Mouse (Mus musculus) thymus, adult 18-20 months (tissue): ENCODE results near the gene Aldh3b1.

ENCODE experiments used
- DNase-seq, 2 experiments: peaks; one replicate each; pipeline ENCODE4 v3.0.0; 2022; ENCODE audit warnings: mixed read lengths in 2 of 2

The Aldh3b1 gene

DNA sequence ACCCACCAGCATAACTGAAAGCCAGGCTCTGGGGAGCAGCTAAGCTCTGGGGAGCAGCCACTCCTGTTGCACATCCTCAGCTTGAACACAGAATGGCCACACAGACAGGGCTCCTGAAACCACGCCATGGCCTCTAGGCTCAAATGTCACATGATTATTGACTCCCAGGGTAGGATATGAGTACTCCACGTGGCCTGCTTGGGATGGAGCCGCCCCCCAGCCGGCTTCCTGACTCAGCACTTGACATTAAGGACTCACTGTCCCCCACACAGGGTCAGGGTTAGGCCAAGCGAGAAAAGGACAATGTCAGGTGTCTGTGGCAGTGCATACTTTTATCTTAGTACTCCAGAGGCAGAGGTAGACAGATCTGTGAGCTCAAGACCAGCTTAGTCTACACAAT is 19.4 kb downstream of the Aldh3b1 start:
- DNase-seq: no peak

- DNase-seq: no peak
Observed at GRCm38 (mm10) chr19:3907876-3908660, 21.5 kb downstream of the Aldh3b1 start.

DNA sequence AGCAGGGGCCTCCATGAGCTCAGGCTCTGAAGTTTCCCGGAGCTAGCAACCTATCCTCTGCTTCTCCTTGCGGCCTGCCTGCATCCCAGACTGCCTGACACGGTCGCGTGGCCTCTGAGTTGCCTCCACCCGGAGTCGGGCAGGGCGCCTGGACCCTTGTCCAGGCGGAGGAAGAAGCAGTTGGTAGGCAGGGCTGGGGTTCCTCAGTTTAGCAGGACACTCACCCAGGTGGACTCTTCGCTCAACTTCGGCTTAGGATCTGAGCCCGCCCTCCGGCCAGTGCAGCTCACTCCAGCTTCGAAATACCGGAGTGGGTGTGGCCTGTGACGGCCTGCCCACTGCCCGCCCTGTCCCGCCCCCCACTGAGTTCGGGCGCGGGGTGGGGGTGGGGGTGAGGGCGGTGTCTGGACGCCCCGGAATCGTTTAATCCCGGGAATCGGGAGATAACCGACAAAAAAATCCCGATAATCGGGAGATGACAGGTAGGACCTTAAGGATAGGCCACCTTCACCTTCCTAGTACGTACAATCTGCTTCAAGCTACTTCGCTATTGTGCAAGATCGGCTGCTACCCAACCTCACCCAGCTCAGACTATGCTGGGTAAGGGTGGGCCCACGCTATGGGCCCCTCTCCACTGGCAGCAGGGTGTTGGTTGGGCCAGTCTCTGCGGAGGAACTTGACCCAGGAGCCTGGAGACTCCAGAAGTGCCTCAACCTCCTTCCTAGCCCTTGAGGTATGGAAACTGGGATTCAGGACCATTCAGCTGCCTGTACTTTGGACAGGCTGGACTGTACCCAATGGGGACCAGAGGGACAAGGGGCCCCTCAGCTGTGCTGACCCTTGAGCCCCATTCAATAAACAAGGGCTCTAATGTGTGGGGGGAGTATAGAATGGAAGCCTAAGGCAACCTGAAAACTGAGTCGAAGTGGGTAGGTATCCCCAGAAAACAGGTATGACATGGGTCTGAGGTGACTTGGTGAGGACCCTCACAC is 22.5 kb downstream of the Aldh3b1 start, which contains the start of gene Tcirg1:
Gene Tcirg1, minus strand, starts transcription at position 339 of the 992 bp plus-strand sequence.
- DNase-seq: peak; percentile 63 to 73

DNA sequence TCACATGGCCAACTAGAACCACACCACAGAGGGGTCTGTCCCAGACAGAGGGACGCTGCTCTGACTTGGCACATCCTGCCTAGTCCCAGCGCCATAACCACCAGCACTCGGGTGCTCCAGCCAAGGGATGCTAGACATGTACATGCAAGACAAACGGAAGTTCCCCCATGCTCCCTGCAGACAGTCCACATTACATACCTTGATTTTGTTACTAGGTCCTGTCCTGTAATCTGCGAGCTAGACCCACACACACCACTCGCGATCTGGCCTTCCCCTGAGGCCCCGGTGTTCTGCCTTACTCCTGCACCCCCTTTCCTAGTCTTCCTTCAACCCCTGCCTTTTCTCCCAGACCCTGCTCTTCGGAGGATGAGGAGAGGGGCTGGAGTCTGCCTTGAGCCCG is 23.3 kb downstream of the Aldh3b1 start:
- no peak for DNase-seq

DNA sequence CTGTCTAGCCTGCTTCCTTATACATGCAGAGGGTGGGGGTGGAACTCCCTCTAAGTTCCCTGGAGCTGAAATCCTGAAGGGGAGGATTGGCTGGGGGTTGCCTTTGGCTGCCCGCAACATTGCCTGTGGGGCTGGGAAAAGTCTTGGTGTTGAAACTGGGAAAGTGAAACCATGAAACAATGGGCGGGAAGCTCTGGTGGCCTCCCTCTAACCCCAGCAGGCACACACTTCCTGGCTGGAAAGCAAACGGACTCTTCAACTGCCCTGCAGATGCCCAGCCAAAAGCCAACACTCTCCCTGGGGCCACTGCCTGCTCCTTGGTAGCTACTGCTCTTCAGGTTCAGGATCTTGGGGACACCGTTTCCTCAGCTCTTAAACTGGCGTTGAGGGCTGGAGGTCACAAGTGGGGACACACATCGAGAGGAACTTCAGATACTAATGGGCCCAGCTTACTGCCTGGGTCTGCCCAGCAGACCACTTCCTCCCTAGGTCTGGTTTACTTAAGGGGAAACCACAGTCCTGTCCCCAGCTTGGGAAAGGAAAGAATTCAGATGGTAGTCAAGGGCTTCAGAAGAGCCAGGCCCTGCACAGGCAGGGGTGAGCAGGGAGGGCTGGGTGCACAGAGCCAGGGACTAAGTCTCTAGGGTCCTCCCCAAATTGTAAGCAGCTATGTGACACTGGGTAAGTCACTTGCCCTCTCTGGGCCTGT is 24.2 kb downstream of the Aldh3b1 start:
- no peak for DNase-seq

GRCm38 (mm10) chr19:3904363-3904675 is 25.3 kb downstream of the Aldh3b1 start:
- no peak for DNase-seq

- DNase-seq: no peak
Observed at GRCm38 (mm10) chr19:3903648-3904362, 25.8 kb downstream of the Aldh3b1 start.

DNA sequence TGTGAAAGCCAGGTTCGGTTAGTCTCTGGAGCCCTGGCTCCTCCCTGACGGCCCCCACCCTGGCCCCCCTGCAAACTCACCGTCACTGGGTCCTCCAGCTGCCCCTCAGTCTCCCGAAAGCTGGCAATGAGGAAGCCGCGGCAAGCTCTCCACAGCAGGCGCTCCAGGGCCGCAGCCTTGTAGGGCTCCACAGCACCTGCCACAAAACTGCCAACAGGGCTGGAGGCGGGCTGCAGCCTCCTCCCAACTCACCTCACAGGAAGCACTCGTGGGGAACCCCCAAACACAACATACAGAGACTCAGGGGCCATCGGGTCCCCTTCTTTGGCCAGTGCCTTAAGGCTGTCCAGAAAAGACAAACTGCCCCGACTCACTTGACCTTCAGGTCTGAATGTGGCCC is 26.6 kb downstream of the Aldh3b1 start:
- no peak for DNase-seq

- DNase-seq: no peak
Observed at GRCm38 (mm10) chr19:3899618-3900017, 30.0 kb downstream of the Aldh3b1 start.

GRCm38 (mm10) chr19:3898952-3899351 is 30.7 kb downstream of the Aldh3b1 start:
- DNase-seq: no peak

DNA sequence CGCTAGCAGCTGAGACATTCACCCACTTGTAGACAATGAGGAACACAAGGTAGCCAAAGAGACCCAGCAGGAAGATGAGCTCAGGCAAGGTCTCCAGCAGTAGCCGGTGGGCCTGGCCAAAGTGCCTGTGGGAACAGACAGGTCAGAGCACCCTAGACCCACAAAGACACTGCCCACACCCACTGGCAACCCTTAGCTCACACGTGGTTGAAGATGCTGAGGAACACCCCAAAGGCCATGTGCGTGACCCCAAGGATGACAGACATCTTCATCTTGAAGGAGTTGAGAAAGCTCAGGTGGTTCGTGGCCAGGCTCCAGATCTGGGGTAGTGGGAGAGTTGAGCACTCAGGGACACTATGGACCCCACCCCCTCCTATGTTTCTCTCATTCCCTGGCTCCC is 32.1 kb downstream of the Aldh3b1 start:
- DNase-seq: no peak

- DNase-seq: no peak
Observed at GRCm38 (mm10) chr19:3896208-3896607, 33.4 kb downstream of the Aldh3b1 start.

DNA sequence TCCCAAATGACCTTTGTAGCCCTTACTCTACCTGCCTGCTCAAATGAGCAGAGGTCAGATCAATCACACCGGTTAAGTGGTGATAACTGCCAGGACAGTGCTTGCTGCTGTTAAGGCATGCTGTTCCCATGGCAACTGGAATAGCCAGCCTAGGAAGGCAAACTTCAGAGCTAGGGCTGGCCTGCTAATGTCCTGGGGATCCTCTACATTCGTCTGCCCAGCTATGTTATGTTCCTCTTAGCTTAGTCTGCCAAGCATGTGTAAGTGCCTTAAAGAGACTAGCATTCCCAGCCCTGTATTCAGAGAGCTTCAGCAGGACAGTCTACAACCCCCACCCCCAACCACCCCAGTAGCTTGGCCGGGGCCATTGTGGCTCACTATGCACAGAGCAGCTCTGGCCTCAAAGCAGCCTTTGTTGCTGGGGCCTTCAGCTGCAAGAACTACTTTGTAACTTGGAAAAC is 34.4 kb downstream of the Aldh3b1 start:
- no peak for DNase-seq

DNA sequence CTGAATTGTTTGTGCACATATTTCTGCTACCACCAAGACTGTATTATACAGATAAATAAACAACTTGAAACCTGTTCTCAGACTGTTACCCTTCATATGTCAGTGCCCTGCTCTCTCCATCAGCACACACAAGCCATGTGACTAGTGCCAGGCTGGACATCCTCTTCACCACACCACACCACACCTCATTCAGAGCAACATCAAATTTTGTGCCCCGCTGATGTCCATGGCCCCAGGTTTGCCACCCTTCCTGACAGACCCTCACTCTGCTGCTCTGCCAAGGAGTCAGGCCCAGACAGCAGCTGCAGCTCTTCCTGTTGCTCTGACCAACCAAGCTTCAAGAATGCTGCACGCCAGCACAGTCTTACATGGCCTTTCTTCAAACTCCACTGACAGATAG is 35.3 kb downstream of the Aldh3b1 start:
- DNase-seq: no peak

DNA sequence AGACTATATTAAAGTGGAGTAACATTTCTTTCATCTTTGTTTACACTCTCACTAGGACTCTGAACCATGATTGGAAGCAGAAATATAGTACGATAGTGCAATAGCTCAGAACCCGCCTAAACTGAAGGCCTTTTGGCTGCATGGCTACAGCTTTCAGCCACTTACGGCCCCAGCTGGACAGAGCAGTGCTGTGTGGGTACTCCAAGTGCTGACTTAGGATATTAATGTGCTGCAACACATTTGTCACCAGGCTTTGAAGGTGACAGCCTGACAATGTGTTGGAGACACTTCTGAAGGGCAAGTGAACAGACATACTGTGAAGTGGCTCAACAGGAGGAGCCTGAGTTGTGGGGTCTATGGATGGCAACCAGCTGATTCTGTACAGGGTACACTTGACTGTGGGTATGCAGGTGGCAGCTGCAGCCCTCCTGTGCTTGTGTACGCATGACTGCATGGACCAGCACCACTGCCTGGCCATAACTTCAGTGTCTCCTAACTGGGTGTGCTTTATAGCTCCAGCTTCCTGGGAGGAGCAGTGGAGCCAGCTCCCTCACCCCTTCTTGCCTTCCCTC is 36.0 kb downstream of the Aldh3b1 start:
- no peak for DNase-seq

DNA sequence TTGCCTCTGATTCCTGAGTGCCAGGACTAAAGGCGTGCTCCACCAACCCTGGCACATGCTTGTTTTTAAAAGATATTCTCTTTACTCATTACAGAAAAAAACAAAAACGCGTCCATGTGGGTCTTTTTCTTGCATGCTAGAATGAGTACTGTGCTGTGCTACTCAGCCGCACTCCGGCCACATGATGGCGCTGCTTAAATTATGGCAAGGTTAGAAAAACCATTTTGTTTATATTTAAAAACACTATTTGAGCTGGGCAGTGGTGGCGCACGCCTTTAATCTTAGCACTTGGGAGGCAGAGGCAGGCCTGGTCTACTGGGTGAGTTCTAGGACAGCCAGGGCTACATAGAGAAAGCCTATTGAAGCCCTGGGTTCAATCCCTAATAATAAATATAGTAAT is 39.4 kb downstream of the Aldh3b1 start:
- DNase-seq: no peak

DNA sequence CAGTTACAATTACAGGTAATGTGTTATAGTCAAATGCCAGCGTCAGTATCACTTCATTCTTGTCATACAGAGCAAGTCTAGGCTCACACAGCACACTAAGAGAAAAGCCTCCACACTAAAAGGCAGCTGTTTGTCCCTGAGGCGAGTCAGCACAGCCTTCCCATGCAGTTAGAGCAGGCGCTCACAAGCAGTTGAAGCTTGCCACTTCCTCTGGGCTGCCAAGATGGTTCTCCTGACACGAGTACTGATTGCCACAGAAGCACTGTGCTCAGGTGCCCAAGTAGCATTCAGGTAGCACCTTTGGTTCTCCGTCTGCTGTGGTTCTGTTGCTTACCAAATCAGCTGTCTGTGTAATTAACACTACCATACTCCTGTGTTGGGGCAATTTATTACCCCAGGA is 40.5 kb downstream of the Aldh3b1 start:
- DNase-seq: no peak

- DNase-seq: no peak
Observed at GRCm38 (mm10) chr19:3884325-3884990, 45.1 kb downstream of the Aldh3b1 start.

DNA sequence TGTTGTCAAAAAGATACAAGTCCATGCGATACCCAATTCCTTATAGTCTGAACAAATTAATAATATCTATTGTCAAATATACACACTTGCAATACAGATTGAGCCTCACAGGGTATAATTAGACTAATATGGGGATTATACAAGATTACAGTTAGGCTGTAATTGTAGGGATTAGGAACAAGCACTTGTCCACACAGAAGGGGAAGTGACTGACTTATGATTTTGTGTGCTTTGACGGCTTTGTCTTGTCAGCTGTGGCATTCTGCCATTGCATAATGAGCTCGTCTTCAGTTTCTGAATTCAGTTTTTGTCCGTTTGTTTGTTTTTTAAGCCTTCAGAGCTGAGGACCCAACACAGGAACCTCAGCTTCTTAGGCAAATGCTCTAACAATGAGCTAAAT is 47.4 kb downstream of the Aldh3b1 start:
- no peak for DNase-seq

GRCm38 (mm10) chr19:3880054-3880848 is 49.4 kb downstream of the Aldh3b1 start:
- DNase-seq: no peak

DNA sequence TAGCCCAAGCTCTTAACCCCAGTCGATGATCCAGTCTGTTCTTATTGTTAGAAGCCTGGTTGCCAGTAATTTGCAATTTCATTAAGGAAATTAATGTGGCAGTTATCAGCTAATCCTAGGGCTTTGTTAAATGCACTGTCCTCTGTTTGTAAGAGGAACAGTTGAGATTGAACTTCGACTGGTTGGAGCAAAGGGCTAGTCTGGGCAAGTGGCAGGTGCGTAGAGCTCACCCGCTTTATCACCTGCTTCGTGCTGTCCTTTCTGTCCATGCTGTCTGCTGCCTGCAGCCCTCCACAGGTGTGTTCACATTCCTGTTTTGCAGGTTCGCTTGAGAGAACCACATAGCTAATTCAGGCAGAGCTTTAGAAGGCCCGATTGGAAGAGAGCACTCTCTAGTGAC is 54.6 kb downstream of the Aldh3b1 start:
- no peak for DNase-seq
